Mouse (Mus musculus) stomach, postnatal 0 days (tissue): Measurements from ENCODE around the gene Rcsd1.

Source experiments
- CTCF ChIP-seq: IDR thresholded peaks from 2 replicates; pipeline ENCODE4 v1.5.1; 2016; ENCODE audit warnings: antibody characterized with exemption, low read depth, mild to moderate bottlenecking, moderate library complexity
- EP300 ChIP-seq: optimal IDR thresholded peaks from 2 replicates; pipeline ENCODE3; 2016; ENCODE audit warnings: antibody characterized with exemption

DNA sequence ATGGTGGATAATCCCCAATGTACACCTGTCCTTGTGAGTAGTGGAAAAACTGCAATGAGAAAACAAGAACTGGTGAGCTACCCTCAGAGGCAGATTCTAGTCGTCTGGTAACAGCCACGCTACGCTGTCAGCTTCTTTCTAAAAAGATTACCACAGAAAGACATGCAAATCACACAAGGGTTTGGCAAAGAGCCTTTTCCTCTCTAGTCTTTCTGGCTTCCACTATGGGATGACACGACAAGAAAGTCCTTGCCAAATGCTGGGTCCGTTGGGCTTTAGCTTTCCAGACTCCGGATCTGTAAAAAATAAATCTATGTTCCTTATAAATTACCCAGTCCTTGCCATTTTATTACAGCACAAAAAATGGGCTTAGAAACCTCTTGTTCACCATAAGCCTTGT, 103.8 kb downstream of the Rcsd1 start:
- TF ChIP-seq CTCF, result no peak
- TF ChIP-seq EP300, result no peak
